Mouse (Mus musculus) cortical plate, adult 2 months (tissue): ENCODE results near the gene Nmnat3. TPM values are rescaled to one million over a fixed set of nuclear protein-coding genes. Genes with fewer than 3 reads are reported as not detected.

Experiments
- H3K27ac ChIP-seq: fragments of 200-500 bp; 2 replicates; pipeline ENCODE4 v1.5.1; 2012; ENCODE audit warnings: low read length, control low read depth, inconsistent platforms; ENCODE audit not compliant: insufficient read depth
- H3K4me1 ChIP-seq: fragments of 200-500 bp; 2 replicates; pipeline ENCODE4 v1.6.1; 2011; ENCODE audit warnings: low read length; ENCODE audit not compliant: control insufficient read depth, insufficient read depth
- H3K4me3 ChIP-seq: fragments of 200-500 bp; 2 replicates; pipeline ENCODE4 v1.5.1; 2011; ENCODE audit warnings: mild to moderate bottlenecking, low read length, control low read depth; ENCODE audit not compliant: insufficient read depth
- CTCF ChIP-seq: fragments of 200-500 bp; IDR thresholded peaks from 2 replicates; pipeline ENCODE4 v1.5.1; 2011; ENCODE audit warnings: mild to moderate bottlenecking, control low read depth, low read length; ENCODE audit not compliant: insufficient read depth; ENCODE audit errors: extremely low read depth
- POLR2A ChIP-seq: fragments of 200-500 bp; IDR thresholded peaks from 2 replicates; pipeline ENCODE4 v1.6.1; 2011; ENCODE audit warnings: mild to moderate bottlenecking, low read length, control low read depth; ENCODE audit not compliant: insufficient read depth; ENCODE audit errors: extremely low read depth
- polyA plus RNA-seq: library from polyadenylated mRNA; depleted of rRNA; stranded (reverse); fragments of >200 nt; gene quantifications from 2 replicates; pipeline ENCODE4 v1.2.3, GENCODE M21; 2012

The Nmnat3 gene
- polyA plus RNA-seq, 1 experiment = 2.9 TPM

- H3K4me3 ChIP-seq = no peak overlapping the region
- H3K4me1 ChIP-seq = peaks cover 5% of the 10 kb centered on the region
- H3K27ac ChIP-seq = no peak overlapping the region
- no peak for TF ChIP-seq POLR2A
- TF ChIP-seq CTCF = no peak
Observed at GRCm38 (mm10) chr9:98427906-98428517, 140.8 kb downstream of the Nmnat3 start.

GRCm38 (mm10) chr9:98428783-98429182, 141.5 kb downstream of the Nmnat3 start:
- no peak overlapping the region for H3K4me3 ChIP-seq
- peaks cover 5% of the 10 kb centered on the region for H3K4me1 ChIP-seq
- no peak overlapping the region for H3K27ac ChIP-seq
- no peak for TF ChIP-seq POLR2A
- TF ChIP-seq CTCF = no peak

DNA sequence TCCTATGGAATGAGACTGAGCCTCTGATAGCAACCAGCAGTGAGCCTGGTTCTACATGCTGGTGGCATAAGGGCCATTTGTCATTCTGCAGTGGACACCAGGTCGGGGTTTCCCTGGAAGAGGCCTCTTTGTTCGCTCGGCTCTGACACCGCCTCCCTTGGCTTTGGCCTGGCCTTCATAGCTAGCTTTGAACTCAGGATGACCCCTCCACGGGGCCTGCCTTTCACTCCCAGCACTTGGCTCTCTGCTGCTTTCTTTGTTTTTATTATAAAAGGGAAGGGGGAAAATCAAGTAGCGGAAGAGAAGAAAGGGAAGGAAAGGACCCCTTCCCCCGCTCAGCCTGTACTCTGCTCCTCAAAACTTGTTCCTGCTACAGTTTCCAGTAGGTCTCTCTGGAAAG, 142.6 kb downstream of the Nmnat3 start:
- H3K4me3 ChIP-seq = no peak overlapping the region
- peak overlapping the region; percentile 79; the same call in 1 of the 2 replicates for H3K27ac ChIP-seq
- no peak for TF ChIP-seq POLR2A
- no peak for TF ChIP-seq CTCF
- peaks cover 5% of the 10 kb centered on the region for H3K4me1 ChIP-seq

DNA sequence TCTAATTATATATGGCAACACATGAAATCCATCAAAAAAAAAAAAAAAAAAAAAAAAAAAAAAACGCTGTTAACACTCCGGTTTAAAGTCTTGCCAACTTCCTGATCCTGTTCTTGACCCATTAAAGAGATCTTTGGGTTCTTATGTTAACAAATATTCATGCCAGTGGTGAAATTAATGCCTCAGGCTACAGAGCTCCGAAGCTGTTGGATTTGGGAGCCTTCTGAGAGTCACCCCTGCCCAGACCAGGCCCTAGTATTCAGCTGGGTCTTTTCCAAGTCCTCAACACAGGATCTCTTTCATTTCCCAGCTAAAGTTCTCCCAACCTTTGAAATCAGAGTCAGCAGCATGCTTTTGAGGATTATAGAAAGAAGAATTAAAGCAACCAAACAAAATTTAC, 143.3 kb downstream of the Nmnat3 start:
- H3K4me3 ChIP-seq = no peak overlapping the region
- no peak overlapping the region for H3K27ac ChIP-seq
- peaks cover 5% of the 10 kb centered on the region for H3K4me1 ChIP-seq
- TF ChIP-seq POLR2A (no peak), CTCF (no peak)

DNA sequence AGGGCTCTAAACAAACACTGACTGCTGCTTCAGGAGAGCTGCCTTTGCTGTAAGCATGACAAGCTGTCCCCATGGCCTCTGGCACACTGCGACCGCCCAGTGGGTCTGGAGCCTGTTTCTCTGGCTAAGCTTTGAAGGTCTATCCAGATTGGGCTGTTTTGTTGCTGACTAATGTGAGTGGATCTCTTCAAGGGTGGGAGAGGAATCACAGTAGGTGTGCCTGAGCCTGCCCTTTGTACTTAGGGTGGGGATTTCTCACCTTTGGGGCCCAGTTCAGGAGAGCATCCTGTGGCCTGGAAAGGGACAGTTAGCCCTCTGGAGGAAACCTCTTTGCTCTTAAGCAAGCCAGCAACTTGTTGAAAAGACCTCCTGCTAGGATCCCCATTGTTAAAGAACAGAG, 145.8 kb downstream of the Nmnat3 start:
- TF ChIP-seq POLR2A (no peak), CTCF (no peak)
- Histone ChIP-seq H3K27ac (no peak overlapping the region), H3K4me1 (peaks cover 5% of the 10 kb centered on the region)

GRCm38 (mm10) chr9:98433956-98434588, 146.8 kb downstream of the Nmnat3 start:
- H3K4me3 ChIP-seq = no peak overlapping the region
- H3K27ac ChIP-seq = no peak overlapping the region
- H3K4me1 ChIP-seq = peaks cover 4% of the 10 kb centered on the region
- no peak for TF ChIP-seq CTCF
- no peak for TF ChIP-seq POLR2A

More for the DNA sequence above, 145.8 kb downstream of the Nmnat3 start:
- no peak overlapping the region for H3K4me3 ChIP-seq

- H3K27ac ChIP-seq = no peak overlapping the region
- H3K4me1 ChIP-seq = no peaks in the 10 kb centered on the region
- H3K4me3 ChIP-seq = no peak overlapping the region
- no peak for TF ChIP-seq CTCF
- TF ChIP-seq POLR2A = no peak
Observed at GRCm38 (mm10) chr9:98437819-98438218, 150.6 kb downstream of the Nmnat3 start.

DNA sequence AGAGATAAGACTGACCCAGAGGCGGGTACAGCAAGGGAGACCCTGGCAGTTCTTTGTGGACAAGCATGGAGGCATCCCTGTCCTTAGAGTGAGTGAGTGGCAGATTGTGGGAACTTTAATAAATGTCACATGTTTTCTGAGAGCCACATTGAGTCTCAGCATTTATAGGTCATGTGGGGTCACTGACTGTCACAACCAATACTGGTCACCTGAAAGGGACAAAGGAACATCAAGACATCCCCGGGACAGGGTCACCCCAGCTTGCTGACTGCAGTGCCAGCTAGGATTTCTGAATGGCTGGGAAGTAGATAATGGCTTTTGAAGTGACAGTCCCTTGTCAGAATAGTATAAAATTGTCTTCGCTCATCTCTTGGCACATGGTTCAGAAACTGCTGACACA, 151.9 kb downstream of the Nmnat3 start:
- no peak for TF ChIP-seq CTCF
- TF ChIP-seq POLR2A = no peak
- Histone ChIP-seq H3K27ac (no peak overlapping the region), H3K4me3 (no peak overlapping the region)

GRCm38 (mm10) chr9:98442638-98443037, 155.4 kb downstream of the Nmnat3 start:
- TF ChIP-seq POLR2A = no peak
- peak; percentile 71 for TF ChIP-seq CTCF
- Histone ChIP-seq H3K4me3 (no peak overlapping the region), H3K4me1 (no peaks in the 10 kb centered on the region), H3K27ac (no peak overlapping the region)

More for the DNA sequence above, 151.9 kb downstream of the Nmnat3 start:
- no peaks in the 10 kb centered on the region for H3K4me1 ChIP-seq

GRCm38 (mm10) chr9:98445359-98446149, 158.3 kb downstream of the Nmnat3 start:
- no peak for TF ChIP-seq CTCF
- no peak for TF ChIP-seq POLR2A
- Histone ChIP-seq H3K4me1 (no peaks in the 10 kb centered on the region), H3K4me3 (no peak overlapping the region), H3K27ac (no peak overlapping the region)
